Mouse (Mus musculus): Measurements from ENCODE around the gene Tent4b.
"Not testable (repeated sequence)": the region's sequence is repeated elsewhere in the genome, so short reads cannot be mapped to it uniquely, and the experiment has no call there.

The Tent4b gene

GRCm38 (mm10) chr8:88198945-88199571 is at the start of gene Tent4b:
Tent4b (plus strand) TSS chr8:88199213.
- peak; percentile 97 for DNase-seq (ENCODE audit: inconsistent ontology term)

- no peak for DNase-seq (ENCODE audit: inconsistent ontology term)
Measured at GRCm38 (mm10) chr8:88150910-88151371, 48.1 kb upstream of the Tent4b start.

GRCm38 (mm10) chr8:88160237-88160995 is 38.6 kb upstream of the Tent4b start:
- peak; percentile 11 for DNase-seq (ENCODE audit: inconsistent ontology term)

GRCm38 (mm10) chr8:88161439-88161838 is 37.6 kb upstream of the Tent4b start:
- peak; percentile 23 for DNase-seq (ENCODE audit: inconsistent ontology term)

- DNase-seq (ENCODE audit: inconsistent ontology term) = no peak
Measured at GRCm38 (mm10) chr8:88175264-88175663, 23.7 kb upstream of the Tent4b start.

- DNase-seq (ENCODE audit: inconsistent ontology term) = no peak
Measured at GRCm38 (mm10) chr8:88177291-88177690, 21.7 kb upstream of the Tent4b start.

- no peak for DNase-seq (ENCODE audit: inconsistent ontology term)
Measured at GRCm38 (mm10) chr8:88183121-88183520, 15.9 kb upstream of the Tent4b start.

- DNase-seq (ENCODE audit: inconsistent ontology term) = no peak
Measured at GRCm38 (mm10) chr8:88184914-88185313, 14.1 kb upstream of the Tent4b start.

- DNase-seq (ENCODE audit: inconsistent ontology term) = no peak
Measured at GRCm38 (mm10) chr8:88185716-88186115, 13.3 kb upstream of the Tent4b start.

- no peak for DNase-seq (ENCODE audit: inconsistent ontology term)
Measured at GRCm38 (mm10) chr8:88197328-88197727, 1.7 kb upstream of the Tent4b start.

GRCm38 (mm10) chr8:88198551-88198944 is 465 bp upstream of the Tent4b start:
- no peak for DNase-seq (ENCODE audit: inconsistent ontology term)

GRCm38 (mm10) chr8:88199700-88200601 is 938 bp downstream of the Tent4b start:
- peak; percentile 56 for DNase-seq (ENCODE audit: inconsistent ontology term)

- peak; percentile 14 for DNase-seq (ENCODE audit: inconsistent ontology term)
Measured at GRCm38 (mm10) chr8:88200724-88201495, 1.9 kb downstream of the Tent4b start.

GRCm38 (mm10) chr8:88201641-88202040 is 2.6 kb downstream of the Tent4b start:
- DNase-seq (ENCODE audit: inconsistent ontology term) = no peak

GRCm38 (mm10) chr8:88206016-88206415 is 7.0 kb downstream of the Tent4b start:
- no peak for DNase-seq (ENCODE audit: inconsistent ontology term)

- peak; percentile 25 for DNase-seq (ENCODE audit: inconsistent ontology term)
Measured at GRCm38 (mm10) chr8:88207121-88207821, 8.3 kb downstream of the Tent4b start.

GRCm38 (mm10) chr8:88209930-88210827 is 11.2 kb downstream of the Tent4b start:
- DNase-seq (ENCODE audit: inconsistent ontology term) = not testable (repeated sequence)

GRCm38 (mm10) chr8:88221353-88221752 is 22.3 kb downstream of the Tent4b start:
- DNase-seq (ENCODE audit: inconsistent ontology term) = peak; percentile 26

- DNase-seq (ENCODE audit: inconsistent ontology term) = peak; percentile 5
Measured at GRCm38 (mm10) chr8:88225358-88225757, 26.3 kb downstream of the Tent4b start.

GRCm38 (mm10) chr8:88227851-88228250 is 28.8 kb downstream of the Tent4b start:
- peak; percentile 2 for DNase-seq (ENCODE audit: inconsistent ontology term)

Measured in Muller cell, postnatal 12 days (primary cell).